Mouse (Mus musculus): ENCODE data around the gene Ttc30a1. TPM values are rescaled to one million over a fixed set of nuclear protein-coding genes. Genes with fewer than 3 reads are reported as not detected.
A peak's percentile ranks its signal among the peaks of the same experiment; 100 is the strongest.
"Not testable (repeated sequence)": the region's sequence is repeated elsewhere in the genome, so short reads cannot be mapped to it uniquely, and the experiment has no call there.

Gene Ttc30a1
- 7.3 and 8.2 TPM in 2 replicates for polyA plus RNA-seq (2015; fragmentation: Nextera tagmentation; extraction: Ambion mirVana)

DNA sequence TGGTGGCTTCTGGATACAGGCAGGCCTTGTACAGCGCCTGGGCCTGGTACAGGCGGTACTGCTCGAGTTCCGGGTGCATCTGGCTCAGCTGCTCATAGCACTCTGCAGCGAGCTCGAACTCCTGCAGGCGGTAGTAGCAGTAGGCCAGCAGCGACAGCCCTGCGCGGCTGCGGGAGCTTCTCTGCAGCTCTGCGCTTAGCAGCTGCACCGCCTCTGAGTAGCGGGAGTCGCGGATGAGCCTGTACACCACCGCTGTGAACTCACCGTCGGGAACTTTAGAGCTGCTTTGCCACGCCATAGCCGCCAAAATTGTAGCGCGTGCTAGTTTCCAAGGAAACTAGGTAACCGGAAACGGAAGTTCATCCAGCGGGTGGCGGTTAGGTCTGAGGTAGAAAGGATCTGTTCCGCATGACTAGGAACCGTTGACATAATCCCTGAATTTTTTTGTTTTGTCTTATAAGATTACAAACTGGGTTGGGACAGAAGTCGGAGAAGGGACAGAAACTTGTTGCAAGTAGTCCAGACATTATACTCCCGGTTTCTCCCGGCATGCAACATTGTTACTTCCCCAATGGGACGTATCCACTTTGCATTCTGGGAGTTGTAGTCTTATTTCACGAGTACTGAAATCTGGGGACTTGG, at the start of gene Ttc30a1:
Gene Ttc30a1, minus strand, starts transcription at position 528 of the 642 bp plus-strand sequence.
- peak; percentile 76 for ATAC-seq (ENCODE audit: low FRiP score)

GRCm38 (mm10) chr2:76030080-76030479, 48.3 kb upstream of the Ttc30a1 start:
- 11% methylated on average over 8 of the region's 8 CpGs for WGBS
- H3K36me3 ChIP-seq: no peaks in the 10 kb centered on the region
- H3K9ac ChIP-seq: peak overlapping the region; percentile 66
- peak; percentile 66; the same call in 1 of the 2 replicates for ATAC-seq (ENCODE audit: low FRiP score)
- H3K4me2 ChIP-seq: peak overlapping the region; percentile 37
- H3K4me1 ChIP-seq (replicated peaks): peaks cover 25% of the 10 kb centered on the region
- H3K27me3 ChIP-seq: no peaks in the 10 kb centered on the region
- no peaks in the 10 kb centered on the region for H3K9me3 ChIP-seq
- H3K4me3 ChIP-seq: no peak overlapping the region
- peak overlapping the region; percentile 96 for H3K27ac ChIP-seq

More for the DNA sequence above, at the start of gene Ttc30a1:
- H3K27me3 ChIP-seq, H3K27ac ChIP-seq, H3K36me3 ChIP-seq, H3K9me3 ChIP-seq: not testable (repeated sequence)
- WGBS: 2% methylated on average over 33 of the region's 34 CpGs
- Histone ChIP-seq H3K9ac (peak within 1 kb of the TSS; percentile 56; the same call in 1 of the 2 replicates), H3K4me2 (peak within 1 kb of the TSS; percentile 65), H3K4me1 (replicated peaks) (peaks cover 12% of the 10 kb centered on the region), H3K4me3 (peak within 1 kb of the TSS; percentile 46)

DNA sequence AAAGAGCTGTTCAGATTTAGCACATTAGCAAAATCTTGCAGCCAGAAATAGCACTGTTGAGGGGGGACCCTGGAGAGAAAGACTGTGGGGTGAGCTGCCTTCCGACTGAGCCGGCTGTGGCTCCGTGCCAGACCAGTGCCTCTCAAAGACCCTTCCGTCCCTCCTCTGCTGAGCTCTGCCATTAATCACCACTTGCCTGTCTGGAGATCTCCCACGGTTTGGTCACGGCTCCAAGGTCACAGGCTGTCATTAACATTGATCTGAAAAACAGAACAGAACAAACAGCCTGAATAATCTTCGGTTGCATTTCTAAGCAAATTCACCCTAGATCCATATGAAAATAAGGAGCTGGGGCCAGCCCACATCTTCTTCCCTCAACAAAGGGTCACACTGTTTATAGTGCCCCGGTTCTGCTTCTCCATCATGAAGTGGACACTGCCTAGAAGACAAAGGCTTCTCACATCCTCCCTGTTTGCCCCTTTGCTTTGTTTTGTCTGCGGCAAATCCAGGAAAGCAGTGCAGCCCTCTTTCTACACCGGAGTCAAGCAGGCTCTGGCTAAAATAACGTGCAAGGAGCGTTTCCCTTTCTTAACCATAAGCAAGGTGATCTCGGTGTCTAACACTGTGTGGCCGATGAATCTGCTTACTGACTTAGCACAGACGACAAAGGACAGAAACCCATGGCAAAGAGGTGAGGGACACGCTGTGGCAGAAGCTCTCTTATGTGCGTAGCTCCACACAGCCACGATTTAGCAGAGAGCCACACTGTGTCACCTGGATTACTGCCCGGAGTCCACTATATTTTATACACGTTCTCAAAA, 47.5 kb upstream of the Ttc30a1 start:
- H3K36me3 ChIP-seq: no peaks in the 10 kb centered on the region
- peaks cover 25% of the 10 kb centered on the region for H3K4me1 ChIP-seq (replicated peaks)
- H3K9ac ChIP-seq: peak overlapping the region; percentile 66
- H3K27me3 ChIP-seq: no peaks in the 10 kb centered on the region
- 8% methylated on average over 20 of the region's 20 CpGs for WGBS
- peak overlapping the region; percentile 37 for H3K4me2 ChIP-seq
- H3K27ac ChIP-seq: peak overlapping the region; percentile 96
- H3K4me3 ChIP-seq: no peak overlapping the region
- H3K9me3 ChIP-seq: no peaks in the 10 kb centered on the region
- ATAC-seq (ENCODE audit: low FRiP score): peak; percentile 79

DNA sequence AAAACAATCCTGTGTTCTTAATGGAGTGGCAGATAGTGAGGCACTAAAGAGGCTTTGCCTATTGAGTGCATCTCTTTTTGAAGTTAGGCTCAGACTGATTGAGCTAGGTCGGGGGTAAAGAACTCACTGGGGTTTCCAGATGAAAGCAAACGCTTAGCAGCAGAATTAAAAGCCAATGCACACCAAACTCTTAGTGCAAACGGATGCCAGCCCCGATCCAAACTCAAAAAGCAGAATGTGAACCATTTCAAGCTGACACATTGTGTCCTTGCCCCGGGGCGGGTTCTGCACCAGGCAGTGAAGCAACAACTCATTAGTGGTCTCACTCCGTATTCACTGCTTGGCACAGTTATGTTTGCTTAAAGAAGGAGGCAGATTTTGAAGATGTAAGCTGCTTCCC, 35.1 kb upstream of the Ttc30a1 start:
- WGBS: 4% methylated on average over 7 of the region's 7 CpGs
- H3K36me3 ChIP-seq: no peaks in the 10 kb centered on the region
- 0 out of 2 replicates have a peak overlapping the region, but pooled peaks have one; percentile 6 for H3K4me2 ChIP-seq
- peaks cover 14% of the 10 kb centered on the region for H3K4me1 ChIP-seq (replicated peaks)
- no peak overlapping the region for H3K4me3 ChIP-seq
- H3K27me3 ChIP-seq: no peaks in the 10 kb centered on the region
- H3K9me3 ChIP-seq: no peaks in the 10 kb centered on the region
- H3K9ac ChIP-seq: no peak overlapping the region
- peak overlapping the region; percentile 6; the same call in 1 of the 2 replicates for H3K27ac ChIP-seq
- no peak for ATAC-seq (ENCODE audit: low FRiP score)

GRCm38 (mm10) chr2:76016136-76016535, 34.4 kb upstream of the Ttc30a1 start:
- ATAC-seq (ENCODE audit: low FRiP score): no peak
- no peak overlapping the region for H3K9ac ChIP-seq
- H3K27ac ChIP-seq: no peak overlapping the region
- H3K4me3 ChIP-seq: no peak overlapping the region
- H3K9me3 ChIP-seq: no peaks in the 10 kb centered on the region
- no peaks in the 10 kb centered on the region for H3K27me3 ChIP-seq
- 87% methylated on average over 8 of the region's 8 CpGs for WGBS
- peaks cover 14% of the 10 kb centered on the region for H3K4me1 ChIP-seq (replicated peaks)
- no peaks in the 10 kb centered on the region for H3K36me3 ChIP-seq
- no peak overlapping the region for H3K4me2 ChIP-seq

DNA sequence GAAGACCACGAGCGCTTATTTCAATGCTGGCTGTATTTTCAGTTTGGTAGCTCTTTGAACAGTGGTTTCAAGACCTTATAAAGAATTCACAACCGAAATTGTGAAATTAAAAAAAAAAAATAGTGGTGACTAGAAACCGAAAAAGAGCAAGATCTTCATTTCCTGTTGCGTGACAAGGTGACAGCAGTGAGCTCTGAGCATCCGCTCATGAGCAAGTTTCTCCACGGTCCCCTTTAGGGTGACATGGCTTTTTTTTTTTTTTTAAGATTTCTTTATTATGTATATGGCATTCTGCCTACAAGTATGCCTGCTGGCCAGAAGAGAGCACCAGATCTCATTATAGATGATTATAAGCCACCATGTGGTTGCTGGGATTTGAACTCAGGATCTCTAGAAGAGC, 33.7 kb upstream of the Ttc30a1 start:
- Histone ChIP-seq H3K9ac (no peak overlapping the region), H3K4me2 (no peak overlapping the region), H3K36me3 (no peaks in the 10 kb centered on the region), H3K27ac (no peak overlapping the region), H3K4me1 (replicated peaks) (peaks cover 14% of the 10 kb centered on the region), H3K9me3 (no peaks in the 10 kb centered on the region), H3K27me3 (no peaks in the 10 kb centered on the region), H3K4me3 (no peak overlapping the region)
- 95% methylated on average over 7 of the region's 7 CpGs for WGBS
- ATAC-seq (ENCODE audit: low FRiP score): no peak

- no peaks in the 10 kb centered on the region for H3K9me3 ChIP-seq
- no peaks in the 10 kb centered on the region for H3K27me3 ChIP-seq
- H3K36me3 ChIP-seq: no peaks in the 10 kb centered on the region
- no peak overlapping the region for H3K4me2 ChIP-seq
- ATAC-seq (ENCODE audit: low FRiP score): no peak
- WGBS: 88% methylated on average over 3 of the region's 3 CpGs
- no peak overlapping the region for H3K9ac ChIP-seq
- peaks cover 14% of the 10 kb centered on the region for H3K4me1 ChIP-seq (replicated peaks)
- H3K27ac ChIP-seq: no peak overlapping the region
- H3K4me3 ChIP-seq: no peak overlapping the region
Observed at GRCm38 (mm10) chr2:76014659-76015058, 32.9 kb upstream of the Ttc30a1 start.

DNA sequence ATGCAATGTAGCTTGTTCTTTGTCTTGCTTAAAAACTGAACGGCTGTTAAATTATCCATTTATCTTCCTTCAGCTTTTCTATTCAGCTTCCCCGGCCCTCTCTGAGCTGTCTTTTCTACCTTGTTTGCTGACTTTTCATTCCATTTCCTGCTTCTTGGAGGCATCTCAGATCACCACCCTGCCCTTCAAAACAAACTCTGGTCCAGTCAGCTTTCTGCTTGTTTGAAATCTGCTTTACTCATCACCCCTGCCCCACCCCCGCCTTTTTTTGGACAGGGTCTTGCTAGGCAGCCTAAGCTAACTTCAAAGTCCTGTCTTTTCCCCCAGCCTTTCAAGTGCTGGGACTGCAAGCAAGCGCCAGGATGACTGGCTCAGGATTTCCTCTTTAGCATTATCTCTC, 24.4 kb upstream of the Ttc30a1 start:
- no peaks in the 10 kb centered on the region for H3K36me3 ChIP-seq
- peaks cover 17% of the 10 kb centered on the region for H3K4me1 ChIP-seq (replicated peaks)
- H3K4me3 ChIP-seq: no peak overlapping the region
- WGBS: 13% methylated on average over 4 of the region's 4 CpGs
- H3K27me3 ChIP-seq: no peaks in the 10 kb centered on the region
- no peak overlapping the region for H3K9ac ChIP-seq
- H3K27ac ChIP-seq: no peak overlapping the region
- ATAC-seq (ENCODE audit: low FRiP score): no peak
- H3K9me3 ChIP-seq: no peaks in the 10 kb centered on the region
- H3K4me2 ChIP-seq: no peak overlapping the region

- Histone ChIP-seq H3K9me3 (no peaks in the 10 kb centered on the region), H3K4me1 (replicated peaks) (peaks cover 32% of the 10 kb centered on the region), H3K36me3 (no peaks in the 10 kb centered on the region), H3K4me3 (no peak overlapping the region), H3K27ac (peak overlapping the region; percentile 10; the same call in 1 of the 2 replicates), H3K9ac (no peak overlapping the region), H3K27me3 (no peaks in the 10 kb centered on the region), H3K4me2 (no peak overlapping the region)
- no peak for ATAC-seq (ENCODE audit: low FRiP score)
- 33% methylated on average over 9 of the region's 9 CpGs for WGBS
Observed at GRCm38 (mm10) chr2:76002899-76003298, 21.1 kb upstream of the Ttc30a1 start.

DNA sequence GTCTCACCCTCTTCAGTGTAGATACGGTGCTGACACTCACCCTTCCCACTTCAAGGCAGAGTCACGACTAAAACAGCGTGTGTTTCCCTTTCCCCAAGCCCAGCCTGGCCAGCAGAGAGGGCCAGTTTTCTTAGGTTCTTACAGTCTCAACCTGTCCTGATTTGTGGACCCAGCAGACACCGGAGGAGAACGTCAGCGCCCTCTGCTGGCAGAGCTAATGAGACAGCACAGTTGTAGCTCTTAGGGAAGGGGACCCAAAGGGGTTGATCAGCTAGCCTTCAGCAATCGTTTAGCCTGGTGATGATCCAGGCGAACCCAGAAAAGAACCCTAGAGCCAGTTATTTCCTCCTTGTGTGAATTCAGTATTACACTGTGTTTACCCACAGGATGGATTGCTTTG, 19.6 kb upstream of the Ttc30a1 start:
- no peak overlapping the region for H3K4me2 ChIP-seq
- peaks cover 37% of the 10 kb centered on the region for H3K4me1 ChIP-seq (replicated peaks)
- no peaks in the 10 kb centered on the region for H3K9me3 ChIP-seq
- H3K36me3 ChIP-seq: no peaks in the 10 kb centered on the region
- no peak overlapping the region for H3K4me3 ChIP-seq
- no peaks in the 10 kb centered on the region for H3K27me3 ChIP-seq
- WGBS: 51% methylated on average over 8 of the region's 8 CpGs
- 0 out of 2 replicates have a peak overlapping the region, but pooled peaks have one; percentile 10 for H3K27ac ChIP-seq
- no peak for ATAC-seq (ENCODE audit: low FRiP score)
- H3K9ac ChIP-seq: no peak overlapping the region

- 26% methylated on average over 12 of the region's 12 CpGs for WGBS
- no peaks in the 10 kb centered on the region for H3K36me3 ChIP-seq
- ATAC-seq (ENCODE audit: low FRiP score): no peak
- H3K4me2 ChIP-seq: no peak overlapping the region
- H3K9ac ChIP-seq: no peak overlapping the region
- no peaks in the 10 kb centered on the region for H3K27me3 ChIP-seq
- H3K4me3 ChIP-seq: no peak overlapping the region
- H3K4me1 ChIP-seq (replicated peaks): peaks cover 31% of the 10 kb centered on the region
- no peaks in the 10 kb centered on the region for H3K9me3 ChIP-seq
- H3K27ac ChIP-seq: no peak overlapping the region
Observed at GRCm38 (mm10) chr2:75999636-76000035, 17.9 kb upstream of the Ttc30a1 start.

- Histone ChIP-seq H3K9me3 (no peaks in the 10 kb centered on the region), H3K9ac (no peak overlapping the region), H3K27me3 (no peaks in the 10 kb centered on the region), H3K4me2 (no peak overlapping the region), H3K4me1 (replicated peaks) (peaks cover 32% of the 10 kb centered on the region), H3K36me3 (no peaks in the 10 kb centered on the region), H3K27ac (0 out of 2 replicates have a peak overlapping the region, but pooled peaks have one; percentile 14), H3K4me3 (no peak overlapping the region)
- no peak for ATAC-seq (ENCODE audit: low FRiP score)
- WGBS: 19% methylated on average over 8 of the region's 8 CpGs
Observed at GRCm38 (mm10) chr2:75998692-75999091, 16.9 kb upstream of the Ttc30a1 start.
